Mouse (Mus musculus) CD8-positive naive resting alpha-beta T cell, adult 2 months (primary cell): ENCODE measurements around the gene Sfxn3.

Source experiments
- DNase-seq, 2 experiments: peaks; one replicate each; pipeline ENCODE4 v3.0.0; 2022; ENCODE audit warnings: low read depth in 2 of 2, low spot score in 2 of 2

Sfxn3 gene

GRCm38 (mm10) chr19:45075323-45076035 is 28.2 kb downstream of the Sfxn3 start:
- DNase-seq, result no peak

- DNase-seq, result no peak
Observed at GRCm38 (mm10) chr19:45076036-45076575, 28.8 kb downstream of the Sfxn3 start.

- no peak for DNase-seq
Observed at GRCm38 (mm10) chr19:45076586-45077510, 29.5 kb downstream of the Sfxn3 start.

DNA sequence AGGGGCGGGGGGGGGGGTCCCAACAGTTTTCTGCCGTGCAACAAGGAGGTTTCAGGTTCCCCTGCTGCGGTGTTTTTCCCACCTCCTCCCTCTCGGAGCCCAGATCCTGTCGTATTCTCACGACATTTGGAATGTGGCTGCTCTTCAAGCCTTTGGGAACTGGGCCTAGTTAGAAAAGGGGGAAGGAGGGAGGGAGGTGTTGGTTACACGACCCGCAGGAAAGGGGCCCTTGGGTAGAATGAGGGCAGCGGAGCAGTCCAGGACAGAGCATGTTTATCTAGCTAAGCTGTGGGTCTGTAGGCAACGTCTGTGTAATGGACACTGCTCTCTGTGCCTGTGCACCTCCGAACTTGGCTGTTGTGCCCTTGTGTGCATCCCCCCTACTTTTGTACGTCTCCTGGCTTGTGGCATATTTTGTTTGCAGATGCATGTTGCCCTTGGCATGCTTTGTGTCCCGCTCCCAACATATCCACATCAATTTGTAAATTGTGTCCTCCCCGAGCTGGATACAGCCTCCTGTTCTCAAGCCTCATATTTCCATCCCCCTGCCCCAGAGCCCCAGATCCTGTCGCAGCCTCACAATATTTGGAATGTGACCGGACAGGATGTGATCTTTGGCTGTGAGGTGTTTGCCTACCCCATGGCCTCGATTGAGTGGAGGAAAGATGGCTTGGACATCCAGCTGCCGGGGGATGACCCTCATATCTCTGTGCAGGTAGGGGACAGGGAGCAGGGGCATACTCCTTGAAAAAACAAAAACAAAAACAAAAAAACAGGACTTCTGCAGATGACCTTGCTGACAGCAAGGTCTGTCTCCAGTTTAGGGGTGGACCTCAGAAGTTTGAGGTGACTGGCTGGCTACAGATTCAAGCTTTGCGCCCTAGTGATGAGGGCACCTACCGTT is 30.7 kb downstream of the Sfxn3 start:
- no peak for DNase-seq

GRCm38 (mm10) chr19:45078971-45079764 is 31.9 kb downstream of the Sfxn3 start:
- DNase-seq, result no peak

DNA sequence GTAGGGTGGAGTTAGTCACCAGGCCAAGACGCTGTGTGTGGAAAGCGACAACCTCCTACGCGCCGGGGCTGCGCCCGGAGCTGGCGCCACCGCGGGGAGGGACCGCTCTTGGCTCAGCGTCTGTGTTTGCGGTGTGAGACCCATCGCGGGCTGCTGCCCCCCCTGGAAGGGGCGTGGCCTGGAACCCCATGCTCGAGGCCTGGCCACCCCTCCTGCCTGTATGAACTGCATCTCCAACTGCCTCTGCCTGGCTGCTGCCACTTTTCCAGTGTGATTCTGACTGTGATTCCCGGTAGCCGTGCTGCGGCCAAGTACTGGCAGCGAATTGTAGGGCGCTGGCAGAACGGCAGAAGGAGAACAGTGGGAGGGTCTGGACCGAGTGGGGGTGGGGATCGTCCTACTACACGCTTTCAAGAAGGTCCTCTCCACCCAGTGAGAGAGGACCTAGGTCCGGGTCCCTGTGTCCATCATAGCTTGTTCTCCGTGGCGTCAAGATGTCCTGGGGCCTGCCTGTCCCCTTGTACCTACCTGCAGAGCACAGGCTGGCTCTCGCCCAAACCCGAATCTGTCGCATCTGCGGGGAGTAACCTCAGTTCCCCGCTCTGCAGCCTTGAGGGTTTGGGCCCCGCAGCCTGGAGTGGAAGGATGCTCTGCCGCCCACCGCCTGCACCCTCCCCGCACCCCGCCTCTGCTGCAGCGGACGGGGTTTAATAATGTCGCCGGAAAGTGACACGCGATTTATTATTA is 32.6 kb downstream of the Sfxn3 start:
- DNase-seq, result peak; percentile 47 to 57

DNA sequence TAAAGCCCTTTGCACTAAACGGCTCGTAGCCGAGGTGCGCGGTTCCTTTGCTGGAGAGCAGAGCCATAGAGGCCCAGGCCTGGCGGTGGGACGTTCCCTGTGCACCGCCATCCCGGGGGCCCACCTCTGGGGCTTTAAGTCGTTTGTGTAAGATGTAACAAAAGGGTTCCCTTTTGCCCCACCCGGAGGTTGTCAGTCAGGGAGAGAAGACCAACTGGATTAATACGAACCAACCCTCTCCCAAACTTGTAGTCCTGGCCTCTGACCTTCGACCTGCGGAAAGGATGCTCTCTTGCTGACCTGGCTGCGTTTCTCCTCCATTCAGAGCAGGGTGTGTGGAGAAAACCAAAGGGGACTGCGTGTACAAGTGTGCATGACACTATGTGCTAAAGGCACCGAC is 33.4 kb downstream of the Sfxn3 start:
- no peak for DNase-seq

DNA sequence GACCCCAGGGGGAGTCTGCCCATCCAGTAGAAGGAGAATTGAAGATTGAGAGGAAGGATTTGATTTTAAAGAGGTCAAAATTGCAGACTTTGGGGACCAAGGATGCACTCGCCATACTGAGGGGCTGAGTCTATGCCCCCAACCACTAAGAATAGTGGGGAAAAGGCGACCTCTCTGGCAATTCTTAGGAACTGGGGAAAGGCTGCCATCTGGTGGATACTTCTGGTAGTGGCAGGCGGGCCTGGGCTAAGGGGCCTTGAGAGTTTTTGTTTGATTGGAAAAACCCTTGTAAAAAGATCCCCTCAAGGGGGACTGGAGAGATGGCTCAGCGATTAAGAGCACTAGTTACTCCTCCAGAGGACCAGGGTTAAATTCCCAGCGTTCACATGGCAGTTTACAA is 34.0 kb downstream of the Sfxn3 start:
- DNase-seq, result peak; percentile 75 to 79

DNA sequence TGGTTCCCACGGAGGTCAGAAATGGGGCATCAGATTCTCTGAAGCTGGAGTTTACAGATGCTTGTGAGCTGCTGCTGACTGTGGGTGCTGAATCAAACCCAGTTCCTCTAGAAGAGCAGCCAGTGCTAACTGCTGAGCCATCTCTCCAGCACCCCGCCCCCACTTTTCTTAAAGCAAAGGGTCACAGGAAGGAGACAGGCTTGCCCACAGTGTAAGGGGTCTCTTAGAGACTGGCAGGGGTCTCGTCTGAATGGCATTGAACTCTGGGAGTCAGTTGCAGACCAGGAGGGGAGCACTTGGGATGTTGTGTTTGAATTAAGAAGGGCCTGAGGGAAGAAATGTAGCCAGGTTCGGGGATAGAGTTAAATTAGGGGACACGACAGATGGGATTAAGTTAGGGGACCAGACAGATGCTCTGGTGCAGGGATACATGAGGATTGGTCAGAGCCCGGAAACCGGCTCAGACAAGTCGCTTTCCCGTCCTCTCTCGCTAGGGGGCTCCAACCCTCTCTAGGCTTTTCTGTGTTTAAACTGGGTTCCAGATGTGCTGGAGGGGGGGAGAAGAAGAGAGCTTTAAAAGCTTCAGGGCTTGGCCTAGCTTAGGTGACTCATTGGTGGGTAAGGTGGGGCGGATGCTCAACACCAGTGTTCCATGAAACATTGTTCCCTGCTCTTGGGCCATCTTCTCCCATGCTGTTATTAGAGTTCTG is 34.7 kb downstream of the Sfxn3 start:
- DNase-seq, result peak in 1 of 2 experiments; percentile 64

DNA sequence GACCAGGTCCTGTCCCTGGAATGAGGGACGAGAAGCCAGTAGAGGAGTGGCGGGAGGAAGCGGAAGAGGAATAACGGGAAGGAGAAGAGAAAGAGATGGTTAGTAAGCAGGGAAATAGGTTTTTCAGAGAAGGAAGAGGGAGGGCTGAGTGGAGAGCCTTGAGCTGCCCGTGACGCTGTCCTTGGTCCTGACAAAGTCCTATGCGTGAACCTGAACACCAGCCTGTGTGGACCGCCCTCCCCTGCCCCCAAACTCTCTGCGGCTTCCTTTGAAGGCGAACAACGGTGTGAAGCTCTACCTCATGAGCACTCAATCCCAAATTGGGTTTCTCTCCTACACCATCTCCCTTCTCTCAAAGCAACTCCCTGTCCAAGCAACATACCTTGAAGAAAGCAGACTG is 50.6 kb downstream of the Sfxn3 start:
- DNase-seq, result no peak

- no peak for DNase-seq
Observed at GRCm38 (mm10) chr19:45100486-45101270, 53.4 kb downstream of the Sfxn3 start.

DNA sequence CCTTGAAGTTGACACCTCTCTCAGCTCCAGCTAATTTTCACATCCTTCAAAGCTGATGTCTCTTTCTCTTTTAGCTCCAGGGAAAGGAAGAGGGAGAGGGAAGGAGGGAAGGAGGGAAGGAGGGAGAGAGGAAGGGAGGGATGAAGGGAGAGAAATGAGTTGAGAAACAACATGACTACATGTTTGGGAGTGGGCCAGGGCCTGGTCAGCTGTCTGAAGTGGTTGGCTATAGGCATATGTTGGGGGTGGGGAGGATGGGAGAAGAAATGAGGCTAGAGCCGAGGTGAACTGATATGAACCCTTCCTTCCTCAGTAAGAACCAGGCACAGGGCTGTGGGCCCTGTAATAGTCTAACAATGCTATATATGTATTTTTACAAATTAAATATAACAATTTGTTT is 58.3 kb downstream of the Sfxn3 start:
- no peak for DNase-seq
